Mouse (Mus musculus): ENCODE measurements around the gene Olfr521. TPM values are rescaled to one million over a fixed set of nuclear protein-coding genes. Genes with fewer than 3 reads are reported as not detected.

Olfr521 gene
- polyA plus RNA-seq, 1 experiment from 2014 or later = not detected

Other genes with a start within 250 kb of the Olfr521 start
- 11.2 and 11.4 TPM in 2 replicates for gene Arrb1, start 228.0 kb upstream of the Olfr521 start, polyA plus RNA-seq (2015; fragmentation: Nextera tagmentation; extraction: Ambion mirVana)
- 0.67 and 0.72 TPM in 2 replicates for gene Tpbgl, start 136.4 kb upstream of the Olfr521 start, polyA plus RNA-seq (2015; fragmentation: Nextera tagmentation; extraction: Ambion mirVana)
- 3.0 and 3.4 TPM in 2 replicates for gene Slco2b1, start 52.2 kb upstream of the Olfr521 start, polyA plus RNA-seq (2015; fragmentation: Nextera tagmentation; extraction: Ambion mirVana)
- gene Olfr520, start 33.2 kb upstream of the Olfr521 start, polyA plus RNA-seq (2015; fragmentation: Nextera tagmentation; extraction: Ambion mirVana) = not detected in 2 replicates
- gene Neu3, start 64.9 kb downstream of the Olfr521 start, polyA plus RNA-seq (2015; fragmentation: Nextera tagmentation; extraction: Ambion mirVana) = 3.0 and 3.5 TPM in 2 replicates
- gene Xrra1, start 95.6 kb downstream of the Olfr521 start, polyA plus RNA-seq (2015; fragmentation: Nextera tagmentation; extraction: Ambion mirVana) = 0.26 TPM in 2 replicates
- 361 and 372 TPM in 2 replicates for gene Spcs2, start 100.0 kb downstream of the Olfr521 start, polyA plus RNA-seq (2015; fragmentation: Nextera tagmentation; extraction: Ambion mirVana)
- gene Rnf169, start 216.9 kb downstream of the Olfr521 start, polyA plus RNA-seq (2015; fragmentation: Nextera tagmentation; extraction: Ambion mirVana) = 5.6 and 6.1 TPM in 2 replicates
- gene Chrdl2, start 242.7 kb downstream of the Olfr521 start, polyA plus RNA-seq (2015; fragmentation: Nextera tagmentation; extraction: Ambion mirVana) = 0.90 and 0.95 TPM in 2 replicates